Mouse (Mus musculus) embryo, embryonic 9.5 days (tissue): ENCODE measurements around the gene Prrc2b.
A peak's percentile ranks its signal among the peaks of the same experiment; 100 is the strongest.

ENCODE experiments used
- DNase-seq: peaks from one replicate; pipeline ENCODE4 v3.0.0-alpha.2; 2017; ENCODE audit errors: extremely low spot score

Gene Prrc2b

DNA sequence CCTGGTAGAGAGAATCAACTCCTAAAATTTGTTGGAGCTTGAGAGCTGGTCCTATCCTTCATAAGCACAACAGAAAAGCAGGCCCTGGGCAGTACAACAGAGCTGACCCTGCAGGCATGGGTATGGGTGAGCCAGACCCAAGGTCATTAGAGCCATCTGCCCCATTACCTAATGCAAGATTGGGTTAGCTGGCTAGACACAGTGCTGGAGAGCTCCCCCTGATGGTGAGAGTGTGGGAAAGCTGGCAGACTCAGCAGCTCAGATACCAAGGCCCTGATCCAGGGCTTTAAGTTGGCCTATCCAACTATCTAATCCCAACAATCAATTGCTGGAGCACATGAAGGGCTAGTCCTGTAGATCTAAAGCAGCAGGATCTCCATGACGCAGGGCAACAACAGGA, 131.8 kb downstream of the Prrc2b start:
- peak; percentile 46 for DNase-seq

DNA sequence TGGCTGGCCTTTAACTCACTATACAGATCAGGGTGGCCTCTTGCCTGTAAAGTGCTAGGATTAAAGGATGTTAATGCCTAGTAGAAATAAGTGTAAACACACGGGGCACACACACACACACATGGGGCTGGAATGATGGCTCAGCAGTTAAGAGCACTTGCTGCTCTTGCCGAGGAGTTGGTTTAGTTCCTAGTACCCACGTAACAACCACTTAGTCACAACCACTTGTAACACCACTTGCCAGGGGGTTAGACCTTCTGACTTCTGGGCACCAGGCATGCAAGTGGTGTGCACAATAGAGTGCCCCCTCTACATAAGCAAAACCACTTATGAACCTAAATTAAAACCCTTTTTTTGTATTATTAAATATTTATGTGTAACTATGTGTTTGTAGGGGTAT, 133.1 kb downstream of the Prrc2b start:
- DNase-seq, result no peak
